8 mouse cellular contexts compared by ENCODE assay signal in genomic region chr7:120865100-120865499, GRCm38 (mm10). TPM values are rescaled to one million over a fixed set of nuclear protein-coding genes. Genes with fewer than 3 reads are reported as not detected.
DNase-seq lines count a peak whose midpoint lies in the region; ATAC-seq and TF ChIP-seq lines count a peak whose summit lies in the region.

No protein-coding gene starts in this region.

- no peaks in the 10 kb centered on the region for H3K36me3 ChIP-seq in C2C12 (ENCODE audit: control insufficient read depth, insufficient read depth)
- no peaks in the 10 kb centered on the region for H3K36me3 ChIP-seq in intestine, embryonic 16.5 days (ENCODE audit: control insufficient read depth, insufficient read depth, low read length)
- H3K36me3 ChIP-seq in lung, embryonic 15.5 days: no peaks in the 10 kb centered on the region

- H3K79me3 ChIP-seq in C2C12 (ENCODE audit: low read depth): peaks cover 2% of the 10 kb centered on the region

- H3K4me2 ChIP-seq in intestine, embryonic 16.5 days (ENCODE audit: low read depth, low read length): peak overlapping the region; percentile 28; the same call in 1 of the 2 replicates
- H3K4me2 ChIP-seq in lung, embryonic 15.5 days: peak overlapping the region; percentile 39

- H3K4me1 ChIP-seq in intestine, embryonic 16.5 days (ENCODE audit: control insufficient read depth, insufficient read depth, low read length): peaks cover 91% of the 10 kb centered on the region
- H3K4me1 ChIP-seq in lung, embryonic 15.5 days: peaks cover 76% of the 10 kb centered on the region

- no peak overlapping the region for H3K4me3 ChIP-seq in C2C12 (ENCODE audit: insufficient read depth, poor library complexity, severe bottlenecking)
- H3K4me3 ChIP-seq in intestine, embryonic 16.5 days (ENCODE audit: low read length): no peak overlapping the region
- H3K4me3 ChIP-seq in lung, embryonic 15.5 days: no peak overlapping the region; the same call in 1 of the 2 replicates

- H3K79me2 ChIP-seq in C2C12 (ENCODE audit: control insufficient read depth, insufficient read depth): peaks cover 11% of the 10 kb centered on the region

- no peak overlapping the region for H3K9ac ChIP-seq in intestine, embryonic 16.5 days (ENCODE audit: low read depth, low read length)
- H3K9ac ChIP-seq in lung, embryonic 15.5 days: 0 out of 2 replicates have a peak overlapping the region, but pooled peaks have one; percentile 18

- no peak for TF ChIP-seq CTCF in C2C12 (IDR thresholded peaks at IDR 0.05; ENCODE audit: control insufficient read depth, insufficient read depth, insufficient read length)

- 5% methylated on average over 7 of the region's 7 CpGs for WGBS in intestine, embryonic 16.5 days
- WGBS in lung, embryonic 15.5 days: 4% methylated on average over 7 of the region's 7 CpGs

- no peaks in the 10 kb centered on the region for H3K9me3 ChIP-seq in intestine, embryonic 16.5 days (ENCODE audit: control insufficient read depth, low read length)
- no peaks in the 10 kb centered on the region for H3K9me3 ChIP-seq in lung, embryonic 15.5 days

- peak overlapping the region; percentile 97 for H3K27ac ChIP-seq in intestine, embryonic 16.5 days (ENCODE audit: low read length)
- H3K27ac ChIP-seq in lung, embryonic 15.5 days: peak overlapping the region; percentile 86

- ATAC-seq in intestine, embryonic 16.5 days: peak; percentile 92
- peak; percentile 91 for ATAC-seq in lung, embryonic 15.5 days (ENCODE audit: borderline replicate concordance, extremely low read depth, low FRiP score, low TSS enrichment)
- ATAC-seq in neutrophil, adult 5-6 weeks (ENCODE audit: extremely low read depth, insufficient number of reproducible peaks, low FRiP score, poor library complexity, severe bottlenecking): peak; percentile 68

- no peaks in the 10 kb centered on the region for H3K27me3 ChIP-seq in C2C12 (ENCODE audit: control insufficient read depth, insufficient read depth, insufficient read length)
- H3K27me3 ChIP-seq in intestine, embryonic 16.5 days (replicated peaks; ENCODE audit: control insufficient read depth, insufficient read depth, low read length): no peaks in the 10 kb centered on the region
- H3K27me3 ChIP-seq in lung, embryonic 15.5 days: no peaks in the 10 kb centered on the region

- H3ac ChIP-seq in C2C12 (ENCODE audit: control insufficient read depth, insufficient read length, low read depth): no peak overlapping the region

- DNase-seq in brain, adult 2 months (ENCODE audit: low read depth, low spot score): peak; percentile 54
- DNase-seq in forelimb bud, embryonic 11.5 days (ENCODE audit: low read depth, low spot score): peak; percentile 83
- DNase-seq in cerebellum, adult 11 months: no peak
- DNase-seq in thymus, adult 18-20 months: no peak

TF ChIP-seq in C2C12, 6 proteins besides CTCF, POLR2A, EP300 and RAD21:
- TF ChIP-seq MYOD1 (IDR thresholded peaks at IDR 0.05; ENCODE audit: control insufficient read depth, insufficient read length, low read depth) (no peak), USF1 (IDR thresholded peaks at IDR 0.05; ENCODE audit: low read depth) (peak; percentile 81)

RNA-seq across cellular contexts. Expression of gene Eef2k, which starts 22.5 kb away (rescaled TPM):
- polyA plus RNA-seq in C2C12 (2012; fragmentation: generic; extraction: Trizol): 21.9 TPM
- 54.1 and 59.6 TPM in 2 replicates for polyA plus RNA-seq in intestine, embryonic 16.5 days (2015; fragmentation: Nextera tagmentation; extraction: Ambion mirVana)
- polyA plus RNA-seq in lung, embryonic 15.5 days (2015; fragmentation: Nextera tagmentation; extraction: Ambion mirVana): 35.5 and 42.1 TPM in 2 replicates
- total RNA-seq in neutrophil, adult 5-6 weeks (2017): 51.9 and 56.9 TPM in 2 replicates

RNA-seq across cellular contexts. Expression of gene Polr3e, which starts 52.4 kb away (rescaled TPM):
- 15.9 TPM for polyA plus RNA-seq in C2C12 (2012; fragmentation: generic; extraction: Trizol)
- 37.5 and 37.9 TPM in 2 replicates for polyA plus RNA-seq in intestine, embryonic 16.5 days (2015; fragmentation: Nextera tagmentation; extraction: Ambion mirVana)
- polyA plus RNA-seq in lung, embryonic 15.5 days (2015; fragmentation: Nextera tagmentation; extraction: Ambion mirVana): 33.3 and 34.0 TPM in 2 replicates
- total RNA-seq in neutrophil, adult 5-6 weeks (2017): 16.6 and 19.2 TPM in 2 replicates

RNA-seq across cellular contexts. Expression of gene Gm5737, which starts 52.9 kb away (rescaled TPM):
- polyA plus RNA-seq in C2C12 (2012; fragmentation: generic; extraction: Trizol): not detected
- polyA plus RNA-seq in intestine, embryonic 16.5 days (2015; fragmentation: Nextera tagmentation; extraction: Ambion mirVana): not detected in 2 replicates
- polyA plus RNA-seq in lung, embryonic 15.5 days (2015; fragmentation: Nextera tagmentation; extraction: Ambion mirVana): not detected in 2 replicates
- not detected in 2 replicates for total RNA-seq in neutrophil, adult 5-6 weeks (2017)

Comparison
In these comparisons a context has a peak if more than half of its experiments do, and no peak if none do; other contexts are left out.
1. DNase-seq: peak in brain, adult 2 months (single experiment) and forelimb bud, embryonic 11.5 days (single experiment); none in cerebellum, adult 11 months (single experiment) and thymus, adult 18-20 months (0 of 2).
2. Peak in every context shown above with its lines, with median percentiles within 50 percentile points of each other: ATAC-seq.